22 mouse cellular contexts compared by ENCODE assay signal in the genomic region with DNA sequence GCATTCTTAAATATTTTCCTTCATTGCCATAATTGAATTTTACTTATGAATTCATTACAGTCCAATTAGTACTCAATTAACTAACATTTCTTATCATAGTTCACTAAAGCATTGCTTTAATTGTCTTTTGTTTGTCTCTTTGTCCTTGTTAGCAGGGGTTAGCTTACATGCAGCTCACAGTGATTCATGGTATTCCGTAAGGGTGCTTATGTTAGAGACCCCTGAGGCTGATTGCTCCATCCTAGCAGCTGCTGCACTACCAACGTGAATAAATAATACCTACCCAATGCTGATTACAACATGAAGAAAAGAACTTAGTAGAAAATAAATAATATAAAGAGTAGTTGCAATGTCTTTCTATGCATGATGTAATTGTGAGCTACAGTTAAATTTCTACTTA.
DNase-seq lines count a peak whose midpoint lies in the region; ATAC-seq and TF ChIP-seq lines count a peak whose summit lies in the region.
"Had no signal": no experiment of that assay in that cellular context is flagged by ENCODE, and none has a peak within 500 bp of the region (broad histone marks: within the 10 kb centered on the region; RNA-seq: fewer than 3 reads in every experiment).

No protein-coding gene starts in this region.

- ATAC-seq in neural tube, embryonic 11.5 days (ENCODE audit: insufficient read depth, low FRiP score, low TSS enrichment): 0 out of 2 replicates have a peak, but pooled peaks have one; percentile 45
- no peak for ATAC-seq in megakaryocyte, adult 5-6 weeks (ENCODE audit: poor library complexity, severe bottlenecking)
- ATAC-seq: activated CD4-positive, CD25-positive, alpha-beta regulatory T cell, adult 4 months; CD4-positive, CD25-positive, alpha-beta regulatory T cell, adult 4 months; forebrain, embryonic 15.5 days had no signal

- TF ChIP-seq CTCF in brain, embryonic 14.5 days (IDR thresholded peaks at IDR 0.05; ENCODE audit: borderline replicate concordance, extremely low read depth, insufficient read depth, insufficient read length): no peak

- no peaks in the 10 kb centered on the region for H3K27me3 ChIP-seq in neural tube, embryonic 11.5 days (ENCODE audit: control insufficient read depth, insufficient read depth, low read length)
- H3K27me3 ChIP-seq: forebrain, embryonic 15.5 days; heart, embryonic 13.5 days; hindbrain, embryonic 12.5 days; hindbrain, embryonic 15.5 days had no signal

- 78% methylated on average over 2 of the region's 2 CpGs for WGBS in neural tube, embryonic 11.5 days

- no peaks in the 10 kb centered on the region for H3K36me3 ChIP-seq in neural tube, embryonic 11.5 days (ENCODE audit: control insufficient read depth, insufficient read depth, low read length)
- H3K36me3 ChIP-seq: forebrain, embryonic 10.5 days; forebrain, embryonic 15.5 days; heart, embryonic 10.5 days; heart, embryonic 13.5 days; hindbrain, embryonic 12.5 days; hindbrain, embryonic 15.5 days had no signal

- H3K4me1 ChIP-seq in neural tube, embryonic 11.5 days (ENCODE audit: control insufficient read depth, insufficient read depth, low read length): no peaks in the 10 kb centered on the region
- H3K4me1 ChIP-seq: forebrain, embryonic 10.5 days; forebrain, embryonic 15.5 days; heart, embryonic 10.5 days; heart, embryonic 13.5 days; hindbrain, embryonic 12.5 days; hindbrain, embryonic 15.5 days had no signal

- no peak for DNase-seq in neural tube, embryonic 11.5 days (ENCODE audit: low spot score)
- DNase-seq in neural tube, embryonic 10.5 days (ENCODE audit: extremely low spot score, low spot score): no peak
- DNase-seq in brain, embryonic 14.5 days (ENCODE audit: low read depth): peak; percentile 34
- DNase-seq in retina, embryonic 14.5 days (ENCODE audit: low spot score): peak; percentile 27
- DNase-seq in right cerebral cortex, postnatal 10 days (ENCODE audit: low spot score in 2 of 2): no peak
- DNase-seq: adrenal gland, adult 8-10 months; adrenal gland, postnatal 25 days; cerebellum, adult 18-20 months; cerebellum, adult 9-10 months; cerebellum, postnatal 14 days; gastrocnemius, postnatal 25 days; heart, adult 2 months; heart, postnatal 14 days had no signal

- H3K9ac ChIP-seq in neural tube, embryonic 11.5 days (ENCODE audit: low read length): no peak overlapping the region
- H3K9ac ChIP-seq: forebrain, embryonic 15.5 days; heart, embryonic 13.5 days; hindbrain, embryonic 12.5 days; hindbrain, embryonic 15.5 days had no signal

- H3K4me2 ChIP-seq in neural tube, embryonic 11.5 days (ENCODE audit: low read depth): no peak overlapping the region
- H3K4me2 ChIP-seq: forebrain, embryonic 15.5 days; heart, embryonic 13.5 days; hindbrain, embryonic 12.5 days; hindbrain, embryonic 15.5 days had no signal

- H3K27ac ChIP-seq in neural tube, embryonic 11.5 days (ENCODE audit: low read depth, low read length): no peak overlapping the region
- H3K27ac ChIP-seq: forebrain, embryonic 10.5 days; forebrain, embryonic 15.5 days; heart, adult 2 months; heart, embryonic 10.5 days; heart, embryonic 13.5 days; hindbrain, embryonic 12.5 days; hindbrain, embryonic 15.5 days had no signal

- no peak for TF ChIP-seq POLR2A in brain, embryonic 14.5 days (IDR thresholded peaks at IDR 0.05; ENCODE audit: borderline replicate concordance, extremely low read depth, insufficient read depth, insufficient read length, poor library complexity, severe bottlenecking)

- H3K9me3 ChIP-seq in neural tube, embryonic 11.5 days (ENCODE audit: control insufficient read depth, low read length): no peaks in the 10 kb centered on the region
- H3K9me3 ChIP-seq: forebrain, embryonic 10.5 days; forebrain, embryonic 15.5 days; heart, embryonic 10.5 days; heart, embryonic 13.5 days; hindbrain, embryonic 12.5 days; hindbrain, embryonic 15.5 days had no signal

- no peak overlapping the region for H3K4me3 ChIP-seq in neural tube, embryonic 11.5 days (ENCODE audit: low read depth, low read length)
- H3K4me3 ChIP-seq: forebrain, embryonic 10.5 days; forebrain, embryonic 15.5 days; heart, adult 2 months; heart, embryonic 10.5 days; heart, embryonic 13.5 days; hindbrain, embryonic 12.5 days; hindbrain, embryonic 15.5 days had no signal

Comparison
In these comparisons a context has a peak if more than half of its experiments do, and no peak if none do; other contexts are left out.
1. DNase-seq: peak in brain, embryonic 14.5 days (single experiment) and retina, embryonic 14.5 days (single experiment); none in neural tube, embryonic 11.5 days (single experiment), neural tube, embryonic 10.5 days (single experiment) and right cerebral cortex, postnatal 10 days (0 of 2).